Mouse (Mus musculus) limb, embryonic 11.5 days (tissue): ENCODE measurements around the gene Acss1. TPM values are rescaled to one million over a fixed set of nuclear protein-coding genes. Genes with fewer than 3 reads are reported as not detected.

ENCODE experiments used
- ATAC-seq: fragments of 200-750 bp; cut with Nextera tagmentation; 2 replicates; pipeline ENCODE4 v1.8.0; 2017; ENCODE audit warnings: low read depth; ENCODE audit not compliant: insufficient number of reproducible peaks, low FRiP score, low TSS enrichment
- DNase-seq: peaks from one replicate; pipeline ENCODE4 v3.0.0-alpha.2; 2015; ENCODE audit warnings: low spot score
- H3K27ac ChIP-seq: fragments of 300-500 bp; sonication (generic); replicated peaks from 2 replicates; pipeline ENCODE4 v1.5.1; 2014; ENCODE audit warnings: low read depth, mild to moderate bottlenecking, low read length
- H3K27me3 ChIP-seq: fragments of 300-500 bp; sonication (generic); 2 replicates; pipeline ENCODE4 v1.6.1; 2014; ENCODE audit warnings: mild to moderate bottlenecking, low read length, mixed read lengths; ENCODE audit not compliant: control insufficient read depth, insufficient read depth
- H3K36me3 ChIP-seq: fragments of 300-500 bp; sonication (generic); 2 replicates; pipeline ENCODE4 v1.6.1; 2014; ENCODE audit warnings: mild to moderate bottlenecking, low read length, moderate library complexity, mixed read lengths; ENCODE audit not compliant: control insufficient read depth, insufficient read depth
- H3K4me1 ChIP-seq: fragments of 300-500 bp; sonication (generic); 2 replicates; pipeline ENCODE4 v1.6.1; 2014; ENCODE audit warnings: low read length, mixed read lengths; ENCODE audit not compliant: control insufficient read depth, insufficient read depth
- H3K4me2 ChIP-seq: fragments of 300-500 bp; sonication (generic); 2 replicates; pipeline ENCODE4 v1.6.1; 2014; ENCODE audit warnings: low read depth, mild to moderate bottlenecking, moderate library complexity; ENCODE audit not compliant: severe bottlenecking
- H3K4me3 ChIP-seq: fragments of 300-500 bp; sonication (generic); 2 replicates; pipeline ENCODE4 v1.5.1; 2014; ENCODE audit warnings: low read depth, low read length
- H3K9ac ChIP-seq: fragments of 300-500 bp; sonication (generic); 2 replicates; pipeline ENCODE4 v1.6.1; 2014; ENCODE audit warnings: mild to moderate bottlenecking, low read length
- H3K9me3 ChIP-seq: fragments of 300-500 bp; sonication (generic); 2 replicates; pipeline ENCODE4 v1.6.1; 2016; ENCODE audit warnings: low read length; ENCODE audit not compliant: control insufficient read depth
- WGBS: fragments of 180-500 bp; shearing (Covaris S2); extraction: QIAGEN DNeasy Blood & Tissue Kit; methylation state at CpG from one replicate; pipeline ENCODE4 v1.1.7; 2014; 5-methylcytosine and 5-hydroxymethylcytosine counted together
- polyA plus RNA-seq: library from polyadenylated mRNA; unstranded; fragments of >200 nt; fragmentation: Nextera tagmentation; extraction: Ambion mirVana; gene quantifications from 2 replicates; pipeline ENCODE4 v1.2.1, GENCODE M21; 2014

Acss1 gene
- polyA plus RNA-seq, 1 experiment from 2014 or later: 4.2 TPM

DNA sequence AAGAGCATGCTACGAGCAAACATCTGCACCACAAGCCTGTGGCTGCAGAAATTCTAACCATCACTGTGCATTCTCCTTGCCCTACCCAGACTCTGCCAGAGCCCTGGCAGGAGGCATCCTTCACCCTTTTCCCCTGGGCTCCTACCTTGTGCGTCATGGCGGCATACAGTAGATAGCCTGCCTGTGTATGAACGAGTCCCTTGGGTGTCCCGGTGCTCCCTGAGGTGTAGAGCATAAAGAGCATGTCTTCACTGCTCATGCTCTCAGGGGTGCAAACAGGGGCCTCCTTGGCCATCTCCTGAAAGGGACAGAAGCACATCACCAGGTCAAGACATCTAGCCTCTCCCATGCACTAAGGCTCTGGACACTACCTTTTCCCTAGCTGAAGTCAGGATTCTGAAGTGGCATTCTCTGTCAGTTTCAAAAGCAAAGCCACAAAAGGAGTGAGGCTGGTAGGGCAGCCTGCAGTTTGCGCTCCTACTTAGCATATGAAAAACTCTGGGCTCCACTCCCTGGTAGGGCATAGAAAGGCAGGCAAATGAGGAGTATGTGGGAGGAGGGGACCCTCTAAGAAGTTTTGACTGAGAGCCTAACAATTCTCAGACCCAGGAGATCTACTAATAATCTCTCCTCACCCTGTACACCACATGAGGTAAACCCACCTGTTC lies 30.5 kb downstream of the Acss1 start:
- ATAC-seq (no peak), DNase-seq (no peak)
- H3K9me3 ChIP-seq: no peaks in the 10 kb centered on the region
- H3K9ac ChIP-seq: no peak overlapping the region
- H3K36me3 ChIP-seq: no peaks in the 10 kb centered on the region
- H3K27me3 ChIP-seq: no peaks in the 10 kb centered on the region
- no peak overlapping the region for H3K4me3 ChIP-seq
- H3K4me2 ChIP-seq: no peak overlapping the region
- H3K27ac ChIP-seq: no peak overlapping the region
- WGBS: 59% methylated on average over 6 of the region's 6 CpGs
- no peaks in the 10 kb centered on the region for H3K4me1 ChIP-seq

DNA sequence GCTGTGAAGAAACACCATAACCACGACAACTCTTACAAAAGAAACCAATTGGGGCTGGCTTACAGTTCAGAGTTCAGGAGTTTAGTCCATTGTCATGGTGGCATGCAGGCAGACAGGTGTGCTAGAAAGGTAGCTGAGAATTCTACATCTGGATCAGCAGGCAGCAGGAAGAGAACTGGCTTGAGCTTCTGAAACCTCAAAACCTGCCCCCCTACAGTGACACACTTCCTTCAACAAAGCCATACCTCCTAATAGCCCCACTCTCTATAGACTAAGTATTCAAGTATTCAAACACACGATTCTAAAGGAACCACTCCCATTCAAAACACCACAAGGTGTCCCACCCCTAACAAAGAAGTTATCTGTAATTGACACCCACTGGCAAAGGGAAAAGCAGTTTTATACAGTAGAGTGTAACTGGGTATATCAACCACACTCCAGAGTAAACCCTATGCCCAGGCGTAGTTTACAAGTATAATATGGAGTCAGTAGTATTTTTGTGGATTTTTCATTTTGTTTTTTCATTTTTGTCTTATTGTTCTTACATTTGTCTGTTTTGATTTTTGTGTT lies 32.3 kb downstream of the Acss1 start:
- 79% methylated on average over 3 of the region's 3 CpGs for WGBS
- DNase-seq: no peak
- H3K4me3 ChIP-seq: no peak overlapping the region
- H3K36me3 ChIP-seq: no peaks in the 10 kb centered on the region
- no peak overlapping the region for H3K27ac ChIP-seq
- no peaks in the 10 kb centered on the region for H3K4me1 ChIP-seq
- H3K4me2 ChIP-seq: no peak overlapping the region
- no peaks in the 10 kb centered on the region for H3K27me3 ChIP-seq
- H3K9ac ChIP-seq: no peak overlapping the region
- ATAC-seq: no peak
- H3K9me3 ChIP-seq: no peaks in the 10 kb centered on the region

DNA sequence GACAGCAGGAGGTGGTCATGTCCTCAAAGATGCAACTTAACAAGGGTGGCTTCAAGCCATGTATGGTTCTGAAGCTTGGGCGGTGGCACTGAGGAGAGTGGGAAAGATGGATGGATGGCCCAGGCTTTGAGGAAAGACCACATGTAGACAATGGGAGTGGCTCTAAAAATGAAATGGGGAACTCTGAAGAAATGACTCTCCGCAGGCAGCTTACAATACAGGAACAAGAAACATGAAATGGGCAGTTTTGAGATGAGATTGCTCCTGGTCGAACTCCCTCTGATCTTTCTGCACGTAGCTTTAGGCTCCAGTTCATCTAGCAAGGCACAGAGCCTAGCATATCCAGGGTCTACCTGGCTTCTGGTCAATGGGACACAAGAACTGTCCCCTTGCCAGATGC lies 39.0 kb downstream of the Acss1 start:
- WGBS: 91% methylated on average over 4 of the region's 4 CpGs
- no peak for ATAC-seq
- no peak overlapping the region for H3K9ac ChIP-seq

DNA sequence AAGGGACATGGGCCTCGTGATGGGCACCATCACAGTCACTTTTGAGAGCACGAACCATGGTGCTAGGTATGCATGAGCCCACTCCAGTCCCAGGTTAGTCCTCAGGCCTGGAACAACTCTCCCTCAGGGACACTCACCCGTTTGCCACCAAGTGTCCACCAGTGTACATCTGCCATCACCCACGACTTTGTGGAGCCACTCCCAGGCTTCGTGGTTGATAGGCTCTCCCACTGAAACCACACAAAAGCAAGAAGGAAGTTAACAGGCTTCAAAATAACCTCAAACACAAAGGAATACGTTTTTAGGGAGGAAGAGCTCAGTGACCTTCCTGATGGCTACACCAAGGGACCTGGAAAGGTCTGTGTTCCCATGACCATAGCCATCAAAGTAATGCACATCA lies 41.2 kb downstream of the Acss1 start:
- Histone ChIP-seq H3K27ac (no peak overlapping the region), H3K36me3 (no peaks in the 10 kb centered on the region; the same call in 1 of the 2 replicates), H3K9me3 (no peaks in the 10 kb centered on the region), H3K9ac (no peak overlapping the region), H3K4me3 (no peak overlapping the region), H3K4me2 (no peak overlapping the region), H3K4me1 (no peaks in the 10 kb centered on the region), H3K27me3 (no peaks in the 10 kb centered on the region)
- no peak for ATAC-seq
- no peak for DNase-seq
- WGBS: 73% methylated on average over 6 of the region's 6 CpGs

More for the DNA sequence above, 39.0 kb downstream of the Acss1 start:
- H3K36me3 ChIP-seq: no peaks in the 10 kb centered on the region; the same call in 1 of the 2 replicates
- DNase-seq: no peak
- H3K27ac ChIP-seq: no peak overlapping the region
- no peak overlapping the region for H3K4me3 ChIP-seq
- H3K4me1 ChIP-seq: no peaks in the 10 kb centered on the region
- no peak overlapping the region for H3K4me2 ChIP-seq
- H3K27me3 ChIP-seq: no peaks in the 10 kb centered on the region
- no peaks in the 10 kb centered on the region for H3K9me3 ChIP-seq

GRCm38 (mm10) chr2:150624926-150625325 lies 43.4 kb downstream of the Acss1 start:
- ATAC-seq: no peak
- Histone ChIP-seq H3K4me1 (no peaks in the 10 kb centered on the region), H3K36me3 (no peaks in the 10 kb centered on the region; the same call in 1 of the 2 replicates), H3K27ac (no peak overlapping the region), H3K27me3 (no peaks in the 10 kb centered on the region), H3K9me3 (no peaks in the 10 kb centered on the region), H3K4me3 (no peak overlapping the region), H3K9ac (no peak overlapping the region), H3K4me2 (no peak overlapping the region)
- no peak for DNase-seq
- WGBS: 88% methylated on average over 8 of the region's 8 CpGs

- Histone ChIP-seq H3K9ac (no peak overlapping the region), H3K36me3 (no peaks in the 10 kb centered on the region; the same call in 1 of the 2 replicates)
- WGBS: 79% methylated on average over 3 of the region's 3 CpGs
These were observed 44.3 kb downstream of the Acss1 start for GRCm38 (mm10) chr2:150623957-150624356.

GRCm38 (mm10) chr2:150621698-150622097 lies 46.6 kb downstream of the Acss1 start:
- WGBS: 69% methylated on average over 3 of the region's 3 CpGs
- H3K9me3 ChIP-seq: no peaks in the 10 kb centered on the region
- no peak overlapping the region for H3K4me2 ChIP-seq
- ATAC-seq: no peak
- H3K4me1 ChIP-seq: no peaks in the 10 kb centered on the region
- no peaks in the 10 kb centered on the region for H3K27me3 ChIP-seq
- no peak for DNase-seq
- no peak overlapping the region for H3K4me3 ChIP-seq
- H3K9ac ChIP-seq: no peak overlapping the region
- no peak overlapping the region for H3K27ac ChIP-seq
- no peaks in the 10 kb centered on the region; the same call in 1 of the 2 replicates for H3K36me3 ChIP-seq

More at GRCm38 (mm10) chr2:150623957-150624356, 44.3 kb downstream of the Acss1 start:
- Histone ChIP-seq H3K27ac (no peak overlapping the region), H3K4me1 (no peaks in the 10 kb centered on the region), H3K9me3 (no peaks in the 10 kb centered on the region), H3K27me3 (no peaks in the 10 kb centered on the region), H3K4me3 (no peak overlapping the region), H3K4me2 (no peak overlapping the region)
- no peak for ATAC-seq
- no peak for DNase-seq

DNA sequence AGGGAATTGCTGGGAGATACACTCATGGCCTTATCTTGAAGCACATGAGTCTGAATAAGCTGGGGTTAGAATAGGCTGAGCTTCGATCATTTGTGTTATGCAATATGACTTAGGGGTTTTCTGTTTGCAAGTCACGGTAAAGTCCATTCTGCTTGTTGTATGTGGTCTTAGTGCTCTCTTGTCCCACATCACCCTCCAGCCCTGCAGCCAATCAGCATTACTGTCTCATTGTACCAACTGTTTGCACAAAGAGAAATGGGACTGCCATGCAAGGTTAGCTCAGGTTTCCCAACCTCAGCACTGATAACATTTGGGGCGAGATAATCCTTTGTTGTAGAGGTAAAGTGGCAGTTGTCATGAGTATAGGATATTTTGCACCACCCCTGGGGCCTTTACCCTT lies 58.2 kb downstream of the Acss1 start:
- H3K27me3 ChIP-seq: no peaks in the 10 kb centered on the region
- H3K36me3 ChIP-seq: no peaks in the 10 kb centered on the region

More for the DNA sequence above, 58.2 kb downstream of the Acss1 start:
- H3K9ac ChIP-seq: no peak overlapping the region
- no peak overlapping the region for H3K4me2 ChIP-seq
- H3K27ac ChIP-seq: no peak overlapping the region
- no peak overlapping the region for H3K4me3 ChIP-seq
- no peaks in the 10 kb centered on the region for H3K4me1 ChIP-seq
- ATAC-seq (no peak), DNase-seq (no peak)
- no peaks in the 10 kb centered on the region for H3K9me3 ChIP-seq
- WGBS: 79% methylated on average over 3 of the region's 3 CpGs
